Mouse (Mus musculus): ENCODE data around the gene Dnase2a. TPM values are rescaled to one million over a fixed set of nuclear protein-coding genes. Genes with fewer than 3 reads are reported as not detected.

The Dnase2a gene
- polyA plus RNA-seq, 1 experiment = 30.8 TPM

GRCm38 (mm10) chr8:84970135-84970790 is 61.9 kb downstream of the Dnase2a start:
- no peak for DNase-seq (ENCODE audit: low read depth)

DNA sequence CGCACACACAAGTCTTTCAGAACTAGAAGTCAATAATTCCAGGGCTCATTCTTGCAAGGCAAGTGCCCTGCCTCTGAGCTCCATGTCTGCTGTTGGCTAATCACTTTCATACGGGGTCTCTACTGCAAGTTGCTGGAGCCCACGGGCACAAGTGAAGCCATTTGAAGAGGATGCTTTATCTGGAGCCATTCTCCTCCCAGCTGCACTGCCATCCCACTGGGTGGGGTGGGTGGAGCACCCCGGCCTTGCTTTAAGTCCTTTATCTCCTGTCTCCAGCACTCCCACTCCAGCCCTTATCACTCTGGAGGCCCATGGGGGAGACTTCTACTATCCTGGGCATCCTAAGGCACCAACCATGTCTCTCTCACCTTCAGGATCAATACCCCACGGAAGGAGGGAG is 62.6 kb downstream of the Dnase2a start:
- no peak for DNase-seq (ENCODE audit: low read depth)

Other genes with a start within 250 kb of the Dnase2a start
- gene Ier2, start 245.7 kb upstream of the Dnase2a start, polyA plus RNA-seq (2012; rRNA removed) = 8.5 and 23.6 TPM in 2 replicates
- 76.0 and 88.5 TPM in 2 replicates for gene Trmt1, start 222.3 kb upstream of the Dnase2a start, polyA plus RNA-seq (2012; rRNA removed)
- 94.0 and 95.8 TPM in 2 replicates for gene Nacc1, start 220.7 kb upstream of the Dnase2a start, polyA plus RNA-seq (2012; rRNA removed)
- 7.8 and 8.5 TPM in 2 replicates for gene Lyl1, start 207.1 kb upstream of the Dnase2a start, polyA plus RNA-seq (2012; rRNA removed)
- gene G430095P16Rik, start 185.6 kb upstream of the Dnase2a start, polyA plus RNA-seq (2012; rRNA removed) = 1.1 and 2.1 TPM in 2 replicates
- gene Nfix, start 108.2 kb upstream of the Dnase2a start, polyA plus RNA-seq (2012; rRNA removed) = 35.3 and 69.9 TPM in 2 replicates
- gene Dand5, start 85.7 kb upstream of the Dnase2a start, polyA plus RNA-seq (2012; rRNA removed) = 3.7 and 5.3 TPM in 2 replicates
- gene Gadd45gip1, start 77.0 kb upstream of the Dnase2a start, polyA plus RNA-seq (2012; rRNA removed) = 14.6 and 21.4 TPM in 2 replicates
- 75.1 and 88.9 TPM in 2 replicates for gene Rad23a, start 67.9 kb upstream of the Dnase2a start, polyA plus RNA-seq (2012; rRNA removed)
- 563 and 854 TPM in 2 replicates for gene Calr, start 61.6 kb upstream of the Dnase2a start, polyA plus RNA-seq (2012; rRNA removed)
- gene Farsa, start 51.6 kb upstream of the Dnase2a start, polyA plus RNA-seq (2012; rRNA removed) = 44.7 and 52.1 TPM in 2 replicates
- 3.3 and 3.7 TPM in 2 replicates for gene Syce2, start 36.4 kb upstream of the Dnase2a start, polyA plus RNA-seq (2012; rRNA removed)
- 102 and 104 TPM in 2 replicates for gene Gcdh, start 14.6 kb upstream of the Dnase2a start, polyA plus RNA-seq (2012; rRNA removed)
- gene Klf1, start 6.6 kb upstream of the Dnase2a start, polyA plus RNA-seq (2012; rRNA removed) = 0.67 and 0.69 TPM in 2 replicates
- 0.56 and 0.66 TPM in 2 replicates for gene Mast1, start 28.8 kb downstream of the Dnase2a start, polyA plus RNA-seq (2012; rRNA removed)
- not detected in 2 replicates for gene Rtbdn, start 38.4 kb downstream of the Dnase2a start, polyA plus RNA-seq (2012; rRNA removed)
- 3.3 and 6.8 TPM in 2 replicates for gene Gm49661, start 60.9 kb downstream of the Dnase2a start, polyA plus RNA-seq (2012; rRNA removed)
- 191 and 202 TPM in 2 replicates for gene Prdx2, start 61.0 kb downstream of the Dnase2a start, polyA plus RNA-seq (2012; rRNA removed)
- gene Rnaseh2a, start 61.2 kb downstream of the Dnase2a start, polyA plus RNA-seq (2012; rRNA removed) = 44.0 and 58.8 TPM in 2 replicates
- 37.2 and 42.8 TPM in 2 replicates for gene Junb, start 70.2 kb downstream of the Dnase2a start, polyA plus RNA-seq (2012; rRNA removed)
- gene Hook2, start 82.0 kb downstream of the Dnase2a start, polyA plus RNA-seq (2012; rRNA removed) = 16.5 and 24.7 TPM in 2 replicates
- not detected in 2 replicates for gene Best2, start 106.0 kb downstream of the Dnase2a start, polyA plus RNA-seq (2012; rRNA removed)
- gene Asna1, start 116.7 kb downstream of the Dnase2a start, polyA plus RNA-seq (2012; rRNA removed) = 154 and 168 TPM in 2 replicates
- 64.2 and 100 TPM in 2 replicates for gene Trir, start 118.3 kb downstream of the Dnase2a start, polyA plus RNA-seq (2012; rRNA removed)
- gene Tnpo2, start 128.4 kb downstream of the Dnase2a start, polyA plus RNA-seq (2012; rRNA removed) = 84.8 and 89.2 TPM in 2 replicates
- gene Fbxw9, start 151.5 kb downstream of the Dnase2a start, polyA plus RNA-seq (2012; rRNA removed) = 56.8 and 59.4 TPM in 2 replicates
- gene Gm5741, start 159.4 kb downstream of the Dnase2a start, polyA plus RNA-seq (2012; rRNA removed) = 1.5 and 1.9 TPM in 2 replicates
- 44.5 and 48.3 TPM in 2 replicates for gene Dhps, start 163.2 kb downstream of the Dnase2a start, polyA plus RNA-seq (2012; rRNA removed)
- gene Wdr83os, start 172.2 kb downstream of the Dnase2a start, polyA plus RNA-seq (2012; rRNA removed) = 170 and 198 TPM in 2 replicates
- 33.8 and 35.7 TPM in 2 replicates for gene Wdr83, start 172.7 kb downstream of the Dnase2a start, polyA plus RNA-seq (2012; rRNA removed)
- 133 and 184 TPM in 2 replicates for gene Man2b1, start 174.7 kb downstream of the Dnase2a start, polyA plus RNA-seq (2012; rRNA removed)
- gene Zfp791, start 214.5 kb downstream of the Dnase2a start, polyA plus RNA-seq (2012; rRNA removed) = 2.5 and 2.7 TPM in 2 replicates
- gene Cks1brt, start 243.4 kb downstream of the Dnase2a start, polyA plus RNA-seq (2012; rRNA removed) = not detected in 2 replicates

Data from gonadal fat pad, adult 2 months (tissue).